Mouse (Mus musculus) MEL (cell line): Measurements from ENCODE around the gene Umad1. TPM values are rescaled to one million over a fixed set of nuclear protein-coding genes. Genes with fewer than 3 reads are reported as not detected.

Experiments used
- DNase-seq: peaks from one replicate; pipeline ENCODE4 v3.0.0; 2011; ENCODE audit warnings: low read depth, low spot score
- H3K27ac ChIP-seq: 2 replicates; pipeline ENCODE4 v1.5.1; 2012; ENCODE audit warnings: low read depth, mild to moderate bottlenecking, control low read depth, low read length, moderate library complexity; ENCODE audit not compliant: control insufficient read depth
- H3K27me3 ChIP-seq, 2 experiments: fragments of 150-350 bp in 1 of 2; sonication (generic) in 1 of 2; 2 replicates each; pipeline ENCODE4 v1.6.1; 2012; ENCODE audit warnings: low read length in 2 of 2, mild to moderate bottlenecking in 2 of 2, improper control_type of control experiment in 1 of 2, moderate library complexity in 1 of 2; ENCODE audit not compliant: insufficient read depth in 2 of 2, control insufficient read depth in 1 of 2
- H3K36me3 ChIP-seq, 2 experiments: 2 replicates each; pipeline ENCODE4 v1.6.1; 2012 to 2014; ENCODE audit warnings: low read length in 2 of 2, improper control_type of control experiment in 1 of 2, inconsistent platforms in 1 of 2, mild to moderate bottlenecking in 1 of 2; ENCODE audit not compliant: insufficient read depth in 2 of 2, control insufficient read depth in 1 of 2
- H3K4me1 ChIP-seq, 2 experiments: fragments of 150-350 bp in 1 of 2; sonication (generic) in 1 of 2; 2 replicates each; pipeline ENCODE4 v1.6.1; 2012; ENCODE audit warnings: low read length in 2 of 2, improper control_type of control experiment in 1 of 2, mild to moderate bottlenecking in 1 of 2; ENCODE audit not compliant: insufficient read depth in 2 of 2, control insufficient read depth in 1 of 2
- H3K4me3 ChIP-seq, 2 experiments: fragments of 150-350 bp in 1 of 2; sonication (generic) in 1 of 2; 2 replicates each; pipeline ENCODE4 v1.5.1; 2012; ENCODE audit warnings: low read depth in 2 of 2, low read length in 2 of 2, mild to moderate bottlenecking in 2 of 2, moderate library complexity in 2 of 2, control low read depth in 1 of 2, improper control_type of control experiment in 1 of 2; ENCODE audit not compliant: control insufficient read depth in 1 of 2, insufficient read depth in 1 of 2
- H3K79me2 ChIP-seq: 2 replicates; pipeline ENCODE4 v1.6.1; 2012; ENCODE audit warnings: mild to moderate bottlenecking, low read length, moderate library complexity; ENCODE audit not compliant: control insufficient read depth, poor library complexity, insufficient read depth
- H3K9ac ChIP-seq: 2 replicates; pipeline ENCODE4 v1.6.1; 2012; ENCODE audit warnings: low read depth, mild to moderate bottlenecking, control low read depth, low read length, moderate library complexity; ENCODE audit not compliant: control insufficient read depth, poor library complexity, severe bottlenecking
- H3K9me3 ChIP-seq: fragments of 150-350 bp; sonication (generic); replicated peaks from 2 replicates; pipeline ENCODE4 v1.6.1; 2012; ENCODE audit warnings: mild to moderate bottlenecking, low read length, improper control_type of control experiment, moderate library complexity; ENCODE audit not compliant: insufficient read depth
- BHLHE40 ChIP-seq: IDR thresholded peaks from 2 replicates; pipeline ENCODE4 v1.6.1; 2012; ENCODE audit warnings: low read depth, mild to moderate bottlenecking, inconsistent platforms, low read length, improper control_type of control experiment, borderline replicate concordance
- CHD2 ChIP-seq: IDR thresholded peaks from 2 replicates; pipeline ENCODE4 v1.6.1; 2011; ENCODE audit warnings: low read length, improper control_type of control experiment
- CTCF ChIP-seq, 3 experiments: IDR thresholded peaks in 2 of 3; conservative IDR thresholded peaks in 1 of 3; 2 replicates each; pipeline ENCODE4 v1.5.1; 2011 to 2012; ENCODE audit warnings: low read length in 3 of 3, low read depth in 2 of 3, mild to moderate bottlenecking in 2 of 3, improper control_type of control experiment in 1 of 3, inconsistent platforms in 1 of 3, mixed read lengths in 1 of 3, moderate library complexity in 1 of 3; ENCODE audit not compliant: control insufficient read depth in 1 of 3, insufficient read depth in 1 of 3, poor library complexity in 1 of 3, severe bottlenecking in 1 of 3
- E2F4 ChIP-seq: IDR thresholded peaks from 2 replicates; pipeline ENCODE4 v1.6.1; 2011; ENCODE audit warnings: low read depth, low read length, improper control_type of control experiment, borderline replicate concordance
- ELF1 ChIP-seq: IDR thresholded peaks from 2 replicates; pipeline ENCODE4 v1.6.1; 2014; ENCODE audit warnings: low read depth, mild to moderate bottlenecking, inconsistent platforms, low read length, improper control_type of control experiment, moderate library complexity
- ETS1 ChIP-seq: IDR thresholded peaks from 2 replicates; pipeline ENCODE4 v1.6.1; 2012; ENCODE audit warnings: low read depth, mild to moderate bottlenecking, inconsistent platforms, low read length, improper control_type of control experiment, moderate library complexity
- GABPA ChIP-seq: IDR thresholded peaks from 2 replicates; pipeline ENCODE4 v1.6.1; 2012; ENCODE audit warnings: low read depth, mild to moderate bottlenecking, inconsistent platforms, low read length, improper control_type of control experiment, moderate library complexity
- GATA1 ChIP-seq: IDR thresholded peaks from 2 replicates; pipeline ENCODE4 v1.6.1; 2011; ENCODE audit warnings: low read depth, low read length, improper control_type of control experiment
- HCFC1 ChIP-seq: IDR thresholded peaks from 2 replicates; pipeline ENCODE4 v1.6.1; 2012; ENCODE audit warnings: low read depth, mild to moderate bottlenecking, inconsistent platforms, low read length, improper control_type of control experiment, moderate library complexity
- JUND ChIP-seq: IDR thresholded peaks from 2 replicates; pipeline ENCODE4 v1.6.1; 2011; ENCODE audit warnings: low read depth, mild to moderate bottlenecking, improper control_type of control experiment, low read length
- KAT2A ChIP-seq: conservative IDR thresholded peaks from 2 replicates; pipeline ENCODE4 v1.6.1; 2012; ENCODE audit warnings: low read depth, low read length, improper control_type of control experiment, inconsistent platforms
- MAFK ChIP-seq: IDR thresholded peaks from 2 replicates; pipeline ENCODE4 v1.6.1; 2011; ENCODE audit warnings: low read depth, mild to moderate bottlenecking, low read length, improper control_type of control experiment, borderline replicate concordance
- MAZ ChIP-seq: IDR thresholded peaks from 2 replicates; pipeline ENCODE4 v1.6.1; 2012; ENCODE audit warnings: low read depth, mild to moderate bottlenecking, inconsistent platforms, low read length, improper control_type of control experiment
- MXI1 ChIP-seq: IDR thresholded peaks from 2 replicates; pipeline ENCODE4 v1.6.1; 2011; ENCODE audit warnings: mild to moderate bottlenecking, low read depth, low read length, improper control_type of control experiment
- MYB ChIP-seq: IDR thresholded peaks from 2 replicates; pipeline ENCODE4 v1.6.1; 2011; ENCODE audit warnings: mild to moderate bottlenecking, low read depth, low read length, improper control_type of control experiment
- NELFE ChIP-seq: IDR thresholded peaks from 2 replicates; pipeline ENCODE4 v1.6.1; 2011; ENCODE audit warnings: low read depth, low read length, improper control_type of control experiment
- POLR2AphosphoS2 ChIP-seq: IDR thresholded peaks from 2 replicates; pipeline ENCODE4 v1.6.1; 2011; ENCODE audit warnings: low read length, improper control_type of control experiment
- POLR2AphosphoS5 ChIP-seq: IDR thresholded peaks from 2 replicates; pipeline ENCODE4 v1.6.1; 2012; ENCODE audit warnings: low read depth, borderline replicate concordance, mild to moderate bottlenecking, inconsistent platforms, low read length, moderate library complexity, mixed read lengths
- RCOR1 ChIP-seq: IDR thresholded peaks from 2 replicates; pipeline ENCODE4 v1.6.1; 2012; ENCODE audit warnings: low read depth, mild to moderate bottlenecking, inconsistent platforms, low read length, improper control_type of control experiment
- SIN3A ChIP-seq: IDR thresholded peaks from 2 replicates; pipeline ENCODE4 v1.6.1; 2012; ENCODE audit warnings: low read length, improper control_type of control experiment, inconsistent platforms
- SMC3 ChIP-seq: IDR thresholded peaks from 2 replicates; pipeline ENCODE4 v1.6.1; 2011; ENCODE audit warnings: low read depth, low read length, improper control_type of control experiment
- TCF12 ChIP-seq: IDR thresholded peaks from 2 replicates; pipeline ENCODE4 v1.6.1; 2014; ENCODE audit warnings: low read depth, mild to moderate bottlenecking, inconsistent platforms, low read length, improper control_type of control experiment, moderate library complexity
- UBTF ChIP-seq: IDR thresholded peaks from 2 replicates; pipeline ENCODE4 v1.6.1; 2012; ENCODE audit warnings: low read depth, mild to moderate bottlenecking, inconsistent platforms, low read length, improper control_type of control experiment, moderate library complexity, borderline replicate concordance; ENCODE audit not compliant: insufficient read depth
- ZC3H11A ChIP-seq: IDR thresholded peaks from 2 replicates; pipeline ENCODE4 v1.6.1; 2012; ENCODE audit warnings: low read depth, mild to moderate bottlenecking, inconsistent platforms, low read length, improper control_type of control experiment
- ZKSCAN1 ChIP-seq: IDR thresholded peaks from 2 replicates; pipeline ENCODE4 v1.6.1; 2012; ENCODE audit warnings: low read depth, mild to moderate bottlenecking, inconsistent platforms, low read length, improper control_type of control experiment, moderate library complexity
- ZNF384 ChIP-seq: IDR thresholded peaks from 2 replicates; pipeline ENCODE4 v1.6.1; 2012; ENCODE audit warnings: low read depth, mild to moderate bottlenecking, inconsistent platforms, low read length, improper control_type of control experiment
- polyA plus RNA-seq, 2 experiments: library from polyadenylated mRNA; stranded (reverse) in 1 of 2; unstranded in 1 of 2; fragments of >175 nt in 1 of 2; fragments of >200 nt in 1 of 2; gene quantifications; 2 replicates each; pipeline versions ENCODE4 v1.2.1 to v1.2.4; 2012; ENCODE audit warnings: low replicate concordance in 2 of 2, low read depth in 1 of 2; ENCODE audit not compliant: insufficient read length in 2 of 2, insufficient read depth in 1 of 2, missing spikeins in 1 of 2
- total RNA-seq: library from RNA; depleted of rRNA; stranded (reverse); fragments of 300-350 nt; gene quantifications from 2 replicates; pipeline ENCODE4 v1.2.3, GENCODE M21; 2012

Gene Umad1
- total and polyA plus RNA-seq, 3 experiments = 5.3 to 9.7 TPM; not detected in 1

DNA sequence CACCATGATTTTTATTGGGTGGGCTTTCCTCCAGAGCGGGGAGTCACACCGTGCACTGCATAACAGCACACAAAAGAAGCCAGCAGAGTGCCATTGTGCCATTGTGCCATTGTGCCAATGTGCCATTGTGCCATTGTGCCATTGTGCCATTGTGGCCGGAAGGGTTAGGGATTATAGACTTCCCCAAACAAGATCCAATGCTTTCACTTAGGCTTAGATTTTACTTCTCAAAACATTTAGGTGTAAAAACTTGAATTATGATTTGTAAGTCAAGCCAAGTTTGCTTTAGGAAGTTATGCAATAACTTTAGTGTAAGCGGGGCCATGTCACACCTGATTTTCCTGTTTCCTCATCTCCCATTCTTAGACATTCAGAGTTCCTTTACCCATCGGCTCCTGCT is 156.7 kb downstream of the Umad1 start:
- Histone ChIP-seq H3K36me3 (peaks cover 0 to under 1% of the 10 kb centered on the region in 2 experiments; a peak in 2 of 4 replicates), H3K9ac (no peak overlapping the region), H3K4me1 (peaks cover 0 to 2% of the 10 kb centered on the region in 2 experiments; a peak in 2 of 4 replicates), H3K27ac (no peak overlapping the region), H3K79me2 (no peaks in the 10 kb centered on the region), H3K4me3 (no peak overlapping the region), H3K9me3 (no peaks in the 10 kb centered on the region), H3K27me3 (no peaks in the 10 kb centered on the region)
- TF ChIP-seq CTCF (IDR thresholded peaks at IDR 0.05 in 2 of 3, conservative IDR thresholded peaks at IDR 0.05 in 1 of 3; ENCODE audit: control insufficient read depth in 1 of 3, insufficient read depth in 1 of 3, low read depth in 2 of 3, low read length in 3 of 3, poor library complexity in 1 of 3, severe bottlenecking in 1 of 3) (no peak), GATA1 (no peak), CHD2 (no peak), RCOR1 (no peak), KAT2A (no peak), ELF1 (no peak), TCF12 (no peak), SMC3 (no peak), ZNF384 (no peak), POLR2AphosphoS5 (no peak), MXI1 (no peak), POLR2AphosphoS2 (no peak), BHLHE40 (no peak), NELFE (no peak), MAFK (no peak), ZC3H11A (no peak), UBTF (no peak), MYB (no peak)
- DNase-seq = no peak

- no peak for DNase-seq
- H3K9me3 ChIP-seq = no peaks in the 10 kb centered on the region
- no peak overlapping the region for H3K4me3 ChIP-seq
- H3K36me3 ChIP-seq = peaks cover 0 to 8% of the 10 kb centered on the region in 2 experiments; a peak in 2 of 4 replicates
- H3K9ac ChIP-seq = no peak overlapping the region
- TF ChIP-seq SMC3 = no peak
- no peak for TF ChIP-seq SIN3A
- no peak for TF ChIP-seq POLR2AphosphoS2
- no peak for TF ChIP-seq UBTF
- no peak for TF ChIP-seq HCFC1
- TF ChIP-seq E2F4 = no peak
- TF ChIP-seq GATA1 = no peak
- no peak for TF ChIP-seq ETS1
- TF ChIP-seq GABPA = no peak
- no peak for TF ChIP-seq RCOR1
- no peak for TF ChIP-seq JUND
- no peak for TF ChIP-seq TCF12
- TF ChIP-seq ZNF384 = no peak
- TF ChIP-seq ELF1 = no peak
- TF ChIP-seq POLR2AphosphoS5 = no peak
- no peak for TF ChIP-seq CTCF (IDR thresholded peaks at IDR 0.05 in 2 of 3, conservative IDR thresholded peaks at IDR 0.05 in 1 of 3; ENCODE audit: control insufficient read depth in 1 of 3, insufficient read depth in 1 of 3, low read depth in 2 of 3, low read length in 3 of 3, poor library complexity in 1 of 3, severe bottlenecking in 1 of 3)
- TF ChIP-seq ZKSCAN1 = no peak
- TF ChIP-seq MAZ = no peak
- H3K79me2 ChIP-seq = no peaks in the 10 kb centered on the region
- H3K27ac ChIP-seq = no peak overlapping the region
- H3K27me3 ChIP-seq = no peaks in the 10 kb centered on the region
- peaks cover 4 to 8% of the 10 kb centered on the region in 2 experiments for H3K4me1 ChIP-seq
Observed at GRCm38 (mm10) chr6:8416802-8417569, 157.9 kb downstream of the Umad1 start.
